Mouse (Mus musculus): Measurements from ENCODE around the gene Acot8. TPM values are rescaled to one million over a fixed set of nuclear protein-coding genes. Genes with fewer than 3 reads are reported as not detected.

Acot8 gene
- polyA plus RNA-seq, 1 experiment = 63.0 TPM

GRCm38 (mm10) chr2:164762593-164762992 lies 42.1 kb downstream of the Acot8 start:
- DNase-seq (ENCODE audit: low read depth, low spot score) = no peak
- 84% methylated on average over 7 of the region's 7 CpGs for WGBS

GRCm38 (mm10) chr2:164761971-164762370 lies 42.7 kb downstream of the Acot8 start:
- WGBS = 95% methylated on average over 4 of the region's 4 CpGs
- no peak for DNase-seq (ENCODE audit: low read depth, low spot score)

GRCm38 (mm10) chr2:164761502-164761901 lies 43.2 kb downstream of the Acot8 start:
- DNase-seq (ENCODE audit: low read depth, low spot score) = no peak

DNA sequence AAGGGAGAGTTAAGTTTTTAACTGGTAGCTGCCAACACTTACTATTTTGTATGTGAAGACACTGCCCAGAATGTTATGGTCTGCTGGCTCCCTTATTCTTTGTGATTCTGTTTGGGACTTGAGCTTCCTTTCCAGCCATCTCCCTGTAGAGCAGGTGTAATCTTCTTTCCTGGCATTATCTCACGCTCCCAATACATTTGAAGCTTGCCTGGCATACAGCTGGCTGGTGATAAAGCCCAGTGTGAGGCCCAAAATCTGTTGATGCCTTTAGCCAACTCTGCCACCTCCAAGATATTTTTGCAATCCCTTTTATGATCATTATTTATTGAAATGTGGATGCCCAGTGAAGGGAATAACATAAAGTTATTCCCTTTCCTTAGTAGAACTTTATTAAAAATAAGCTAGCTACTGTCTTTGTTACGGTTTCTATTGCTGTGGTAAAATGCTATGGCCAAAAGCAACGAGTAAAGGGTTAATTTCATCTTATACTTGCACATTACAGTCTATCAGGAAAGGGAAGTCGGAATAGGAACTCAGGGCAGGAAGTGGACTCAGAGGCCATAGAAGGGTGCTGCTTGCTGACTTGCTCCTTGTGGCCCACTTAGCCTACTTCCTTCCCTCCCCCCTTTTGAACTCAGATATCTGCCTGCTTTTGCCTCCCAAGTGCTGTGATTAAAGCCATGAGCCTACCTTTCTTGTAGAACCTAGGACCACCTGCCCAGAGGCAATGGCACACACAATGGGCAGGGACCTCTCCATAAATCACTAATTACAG lies 44.4 kb downstream of the Acot8 start:
- no peak for DNase-seq (ENCODE audit: low read depth, low spot score)
- 87% methylated on average over 4 of the region's 4 CpGs for WGBS

More at GRCm38 (mm10) chr2:164761502-164761901, 43.2 kb downstream of the Acot8 start:
- WGBS = 100% methylated on average over 2 of the region's 2 CpGs

GRCm38 (mm10) chr2:164758692-164759091 lies 46.0 kb downstream of the Acot8 start:
- 74% methylated on average over 1 of the region's 1 CpGs for WGBS
- DNase-seq (ENCODE audit: low read depth, low spot score) = no peak

DNA sequence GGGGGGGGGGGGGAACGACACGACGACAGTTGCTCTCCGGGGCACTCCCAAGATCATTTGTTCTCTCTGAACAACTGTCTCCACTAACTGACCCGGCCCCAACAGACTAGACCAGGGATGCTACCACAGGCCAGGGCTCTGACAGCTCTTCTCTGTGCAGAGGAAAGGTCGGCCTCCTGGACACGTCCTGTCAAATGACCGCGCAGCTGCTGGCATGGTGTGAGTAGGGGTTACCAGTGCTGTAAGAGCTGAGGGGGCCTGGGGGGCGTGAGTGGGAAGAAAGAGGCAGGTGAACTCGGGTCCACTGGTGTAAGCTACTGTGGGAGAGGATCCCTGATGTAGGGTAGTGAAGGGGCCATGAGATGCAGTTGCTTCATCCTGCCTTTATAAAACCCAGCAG lies 46.8 kb downstream of the Acot8 start:
- DNase-seq (ENCODE audit: low read depth, low spot score) = no peak
- WGBS = 90% methylated on average over 11 of the region's 11 CpGs

- DNase-seq (ENCODE audit: low read depth, low spot score) = no peak
- WGBS = 80% methylated on average over 2 of the region's 2 CpGs
Measured at GRCm38 (mm10) chr2:164754800-164755199, 49.9 kb downstream of the Acot8 start.

DNA sequence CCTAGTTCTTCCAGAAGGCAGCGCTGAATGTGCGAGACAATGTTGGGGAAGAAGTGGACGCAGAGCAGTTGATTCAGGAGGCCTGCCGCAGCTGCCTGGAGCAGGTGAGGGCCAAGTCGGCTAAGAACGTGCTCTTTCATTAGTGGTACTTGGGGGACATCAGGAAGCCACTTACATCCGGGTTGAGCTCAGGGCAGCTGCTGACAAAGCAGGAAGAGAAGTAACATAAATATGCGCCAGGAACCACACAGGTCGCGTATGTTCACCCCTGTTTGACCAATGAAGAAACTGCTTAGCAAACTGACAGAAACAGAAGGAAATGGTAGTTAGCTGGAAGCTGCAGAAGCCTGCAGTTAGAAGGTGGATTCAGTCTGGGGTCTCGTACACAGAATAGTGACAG lies 50.6 kb downstream of the Acot8 start:
- DNase-seq (ENCODE audit: low read depth, low spot score) = no peak
- WGBS = 70% methylated on average over 11 of the region's 11 CpGs

- DNase-seq (ENCODE audit: low read depth, low spot score) = no peak
- 78% methylated on average over 2 of the region's 2 CpGs for WGBS
Measured at GRCm38 (mm10) chr2:164752454-164752853, 52.2 kb downstream of the Acot8 start.

DNA sequence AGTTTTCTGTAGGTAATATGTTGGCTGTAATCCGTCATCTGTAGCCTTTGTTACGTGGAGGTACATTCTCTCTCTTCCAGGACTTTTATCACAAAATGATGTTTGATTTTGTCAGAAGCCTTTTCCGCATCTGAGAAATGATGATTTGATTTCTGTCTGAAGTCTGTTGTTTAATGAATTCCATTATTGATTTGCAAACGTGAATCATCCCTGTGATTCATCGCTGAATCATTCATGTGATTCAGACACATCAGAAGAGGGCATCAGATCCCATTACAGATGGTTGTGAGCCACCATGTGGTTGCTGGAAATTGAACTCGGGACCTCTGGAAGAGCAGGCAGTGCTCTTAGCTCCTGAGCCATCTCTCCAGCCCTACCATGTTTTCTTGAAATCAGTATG lies 55.7 kb downstream of the Acot8 start:
- WGBS = 75% methylated on average over 6 of the region's 6 CpGs
- DNase-seq (ENCODE audit: low read depth, low spot score) = no peak

GRCm38 (mm10) chr2:164748191-164748590 lies 56.5 kb downstream of the Acot8 start:
- WGBS = 80% methylated on average over 4 of the region's 4 CpGs
- DNase-seq (ENCODE audit: low read depth, low spot score) = no peak

GRCm38 (mm10) chr2:164746693-164747092 lies 58.0 kb downstream of the Acot8 start:
- no peak for DNase-seq (ENCODE audit: low read depth, low spot score)

DNA sequence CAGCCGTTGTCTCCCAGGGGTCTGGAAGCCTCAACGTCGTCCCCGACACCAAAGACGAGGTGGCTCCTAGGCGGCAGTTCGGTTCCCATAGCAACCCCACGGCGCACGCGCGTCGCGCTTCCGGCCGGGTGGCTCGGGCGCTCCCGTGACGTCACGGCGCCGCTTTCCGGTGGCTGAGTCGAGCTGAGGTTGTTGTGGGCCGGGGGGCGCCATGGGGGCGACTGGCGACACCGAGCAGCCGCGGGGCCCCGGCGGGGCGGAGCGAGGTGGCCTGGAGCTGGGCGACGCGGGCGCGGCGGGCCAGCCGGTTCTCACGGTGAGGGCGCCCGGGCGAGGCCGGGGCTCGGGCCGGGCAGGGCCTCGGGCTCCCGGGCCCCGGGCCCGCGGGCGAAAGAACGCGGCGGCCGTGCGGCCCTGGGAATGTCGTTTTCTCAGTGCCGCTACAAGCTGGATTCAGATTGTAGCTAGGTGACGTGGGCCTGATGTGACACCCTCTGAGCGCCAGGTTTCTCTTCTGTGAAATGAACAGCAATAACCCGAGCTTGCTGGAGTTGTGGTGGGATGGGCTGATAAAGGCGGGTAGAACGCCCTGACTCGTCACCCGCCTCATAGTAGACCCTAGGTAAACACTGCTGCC lies 58.7 kb downstream of the Acot8 start, which contains the start of the genes Wfdc3 and Dnttip1:
Gene Wfdc3 (minus strand): TSS at position 89 of the 637 bp plus-strand sequence.
Gene Dnttip1 (plus strand): TSS at position 141 of the 637 bp plus-strand sequence.
- DNase-seq (ENCODE audit: low read depth, low spot score) = no peak
- under 1% methylated on average over 70 of the region's 70 CpGs for WGBS

More at GRCm38 (mm10) chr2:164746693-164747092, 58.0 kb downstream of the Acot8 start:
- 15% methylated on average over 8 of the region's 8 CpGs for WGBS

- 57% methylated on average over 13 of the region's 13 CpGs for WGBS
- DNase-seq (ENCODE audit: low read depth, low spot score) = no peak
Measured at GRCm38 (mm10) chr2:164744987-164745386, 59.7 kb downstream of the Acot8 start.

Other genes with a start within 250 kb of the Acot8 start
- gene Wfdc2, start 242.5 kb downstream of the Acot8 start, polyA plus RNA-seq (2012; rRNA removed) = 1.4 and 3.5 TPM in 2 replicates
- gene Spint3, start 231.4 kb downstream of the Acot8 start, polyA plus RNA-seq (2012; rRNA removed) = not detected in 2 replicates
- 0.29 TPM in 1 of 2 replicates, not detected in the other for gene Wfdc6a, start 219.4 kb downstream of the Acot8 start, polyA plus RNA-seq (2012; rRNA removed)
- not detected in 2 replicates for gene Eppin, start 211.3 kb downstream of the Acot8 start, polyA plus RNA-seq (2012; rRNA removed)
- gene Wfdc6b, start 191.4 kb downstream of the Acot8 start, polyA plus RNA-seq (2012; rRNA removed) = not detected in 2 replicates
- 0.05 TPM in 1 of 2 replicates, not detected in the other for gene Wfdc8, start 191.3 kb downstream of the Acot8 start, polyA plus RNA-seq (2012; rRNA removed)
- 0.14 TPM in 1 of 2 replicates, not detected in the other for gene Wfdc16, start 166.1 kb downstream of the Acot8 start, polyA plus RNA-seq (2012; rRNA removed)
- 0.73 TPM in 1 of 2 replicates, not detected in the other for gene Wfdc10, start 148.8 kb downstream of the Acot8 start, polyA plus RNA-seq (2012; rRNA removed)
- not detected in 2 replicates for gene Wfdc9, start 148.3 kb downstream of the Acot8 start, polyA plus RNA-seq (2012; rRNA removed)
- not detected in 2 replicates for gene Wfdc11, start 130.8 kb downstream of the Acot8 start, polyA plus RNA-seq (2012; rRNA removed)
- gene Wfdc13, start 119.8 kb downstream of the Acot8 start, polyA plus RNA-seq (2012; rRNA removed) = 0.10 and 0.32 TPM in 2 replicates
- not detected in 2 replicates for gene Spint4, start 106.4 kb downstream of the Acot8 start, polyA plus RNA-seq (2012; rRNA removed)
- gene Spint5, start 89.6 kb downstream of the Acot8 start, polyA plus RNA-seq (2012; rRNA removed) = not detected in 2 replicates
- 0.19 and 0.22 TPM in 2 replicates for gene Wfdc3, start 59.0 kb downstream of the Acot8 start, polyA plus RNA-seq (2012; rRNA removed)
- gene Dnttip1, start 58.9 kb downstream of the Acot8 start, polyA plus RNA-seq (2012; rRNA removed) = 17.3 and 27.6 TPM in 2 replicates
- 154 and 183 TPM in 2 replicates for gene Ube2c, start 35.0 kb downstream of the Acot8 start, polyA plus RNA-seq (2012; rRNA removed)
- gene Tnnc2, start 24.9 kb downstream of the Acot8 start, polyA plus RNA-seq (2012; rRNA removed) = 2.2 TPM in 1 of 2 replicates, not detected in the other
- 9.1 and 9.9 TPM in 2 replicates for gene Snx21, start 19.1 kb downstream of the Acot8 start, polyA plus RNA-seq (2012; rRNA removed)
- gene Zswim3, start 216 bp upstream of the Acot8 start, polyA plus RNA-seq (2012; rRNA removed) = 4.0 and 4.8 TPM in 2 replicates
- 8.1 and 8.3 TPM in 2 replicates for gene Zswim1, start 17.8 kb upstream of the Acot8 start, polyA plus RNA-seq (2012; rRNA removed)
- gene Spata25, start 23.7 kb upstream of the Acot8 start, polyA plus RNA-seq (2012; rRNA removed) = not detected in 2 replicates
- gene Ctsa, start 28.0 kb upstream of the Acot8 start, polyA plus RNA-seq (2012; rRNA removed) = 195 and 290 TPM in 2 replicates
- 3.3 and 3.5 TPM in 2 replicates for gene Neurl2, start 28.6 kb upstream of the Acot8 start, polyA plus RNA-seq (2012; rRNA removed)
- 35.7 and 46.7 TPM in 2 replicates for gene Pltp, start 52.8 kb upstream of the Acot8 start, polyA plus RNA-seq (2012; rRNA removed)
- 30.8 and 34.3 TPM in 2 replicates for gene Pcif1, start 74.4 kb upstream of the Acot8 start, polyA plus RNA-seq (2012; rRNA removed)
- 18.5 and 26.1 TPM in 2 replicates for gene Zfp335, start 106.9 kb upstream of the Acot8 start, polyA plus RNA-seq (2012; rRNA removed)
- gene Mmp9, start 135.9 kb upstream of the Acot8 start, polyA plus RNA-seq (2012; rRNA removed) = 6.9 and 21.8 TPM in 2 replicates
- 0.50 and 0.95 TPM in 2 replicates for gene Slc12a5, start 155.9 kb upstream of the Acot8 start, polyA plus RNA-seq (2012; rRNA removed)
- 18.1 and 22.0 TPM in 2 replicates for gene Ncoa5, start 230.0 kb upstream of the Acot8 start, polyA plus RNA-seq (2012; rRNA removed)

Measured in large intestine, adult 2 months (tissue).